Mouse (Mus musculus) spleen, adult 18-20 months (tissue): ENCODE data around the gene Ccr1.
"Not testable (repeated sequence)": the region's sequence is repeated elsewhere in the genome, so short reads cannot be mapped to it uniquely, and the experiment has no call there.

Experiments used
- DNase-seq, 2 experiments: peaks; one replicate each; pipeline ENCODE4 v3.0.0; 2022; ENCODE audit warnings: mixed read lengths in 2 of 2

Ccr1 gene

GRCm38 (mm10) chr9:123968290-123968912 lies at the start of gene Ccr1:
Ccr1 (minus strand) TSS chr9:123968692.
- DNase-seq: no peak

- no peak for DNase-seq
Measured at GRCm38 (mm10) chr9:124016048-124016447, 47.6 kb upstream of the Ccr1 start.

- no peak for DNase-seq
Measured at GRCm38 (mm10) chr9:124014985-124015652, 46.6 kb upstream of the Ccr1 start.

- no peak for DNase-seq
Measured at GRCm38 (mm10) chr9:124013270-124013669, 44.8 kb upstream of the Ccr1 start.

- DNase-seq: no peak
Measured at GRCm38 (mm10) chr9:124012691-124013090, 44.2 kb upstream of the Ccr1 start.

GRCm38 (mm10) chr9:123999784-124000183 lies 31.3 kb upstream of the Ccr1 start:
- DNase-seq: no peak

GRCm38 (mm10) chr9:123997719-123998118 lies 29.2 kb upstream of the Ccr1 start:
- no peak for DNase-seq

GRCm38 (mm10) chr9:123991312-123991906 lies 22.9 kb upstream of the Ccr1 start:
- DNase-seq: no peak

- no peak for DNase-seq
Measured at GRCm38 (mm10) chr9:123989671-123990070, 21.2 kb upstream of the Ccr1 start.

- DNase-seq: no peak
Measured at GRCm38 (mm10) chr9:123986217-123986616, 17.7 kb upstream of the Ccr1 start.

- DNase-seq: no peak
Measured at GRCm38 (mm10) chr9:123984943-123985342, 16.5 kb upstream of the Ccr1 start.

- no peak for DNase-seq
Measured at GRCm38 (mm10) chr9:123982720-123983119, 14.2 kb upstream of the Ccr1 start.

GRCm38 (mm10) chr9:123981909-123982308 lies 13.4 kb upstream of the Ccr1 start:
- no peak for DNase-seq

- not testable (repeated sequence) for DNase-seq
Measured at GRCm38 (mm10) chr9:123980858-123981475, 12.5 kb upstream of the Ccr1 start.

- DNase-seq: no peak
Measured at GRCm38 (mm10) chr9:123978308-123978707, 9.8 kb upstream of the Ccr1 start, which contains the start of gene Ccr1l1. Ccr1l1 (minus strand) TSS chr9:123978408.

- DNase-seq: no peak
Measured at GRCm38 (mm10) chr9:123976876-123977663, 8.6 kb upstream of the Ccr1 start.

- no peak for DNase-seq
Measured at GRCm38 (mm10) chr9:123975630-123976029, 7.1 kb upstream of the Ccr1 start.

GRCm38 (mm10) chr9:123966858-123967495 lies 1.5 kb downstream of the Ccr1 start:
- not testable (repeated sequence) for DNase-seq

- no peak for DNase-seq
Measured at GRCm38 (mm10) chr9:123964776-123965175, 3.7 kb downstream of the Ccr1 start.

- no peak for DNase-seq
Measured at GRCm38 (mm10) chr9:123960161-123960560, 8.3 kb downstream of the Ccr1 start.

- DNase-seq: no peak
Measured at GRCm38 (mm10) chr9:123957911-123958413, 10.5 kb downstream of the Ccr1 start.

- DNase-seq: no peak
Measured at GRCm38 (mm10) chr9:123956892-123957291, 11.6 kb downstream of the Ccr1 start.
